Mouse (Mus musculus) liver, postnatal 0 days (tissue): ENCODE measurements at regions not wholly inside any gene's neighbourhood (a gene's known extent, or its start where the extent isn't known, plus 50 kb on each side); places are given as distances from the start of the nearest gene placed in this dataset.
A peak's percentile ranks its signal among the peaks of the same experiment; 100 is the strongest.

Experiments
- ATAC-seq: fragments of 200-750 bp; cut with Nextera tagmentation; 2 replicates; pipeline ENCODE4 v1.8.0; 2017; ENCODE audit warnings: mild to moderate bottlenecking, moderate library complexity
- DNase-seq: peaks from one replicate; pipeline ENCODE4 v3.0.0-alpha.2; 2016
- H3K27ac ChIP-seq: fragments of 300-500 bp; sonication (generic); 2 replicates; pipeline ENCODE4 v1.5.1; 2014; ENCODE audit warnings: antibody characterized with exemption, moderate library complexity, mild to moderate bottlenecking, low read depth
- H3K27me3 ChIP-seq: fragments of 300-500 bp; sonication (generic); 2 replicates; pipeline ENCODE4 v1.6.1; 2014; ENCODE audit warnings: low read length, control low read depth, mixed read lengths; ENCODE audit not compliant: insufficient read depth
- H3K36me3 ChIP-seq: fragments of 300-500 bp; sonication (generic); replicated peaks from 2 replicates; pipeline ENCODE4 v1.6.1; 2014; ENCODE audit warnings: mild to moderate bottlenecking, control low read depth, low read length, moderate library complexity, mixed read lengths; ENCODE audit not compliant: insufficient read depth
- H3K4me1 ChIP-seq: fragments of 300-500 bp; sonication (generic); 2 replicates; pipeline ENCODE4 v1.6.1; 2014; ENCODE audit warnings: antibody characterized with exemption, mild to moderate bottlenecking, control low read depth; ENCODE audit not compliant: insufficient read depth
- H3K4me2 ChIP-seq: fragments of 300-500 bp; sonication (generic); 2 replicates; pipeline ENCODE4 v1.6.1; 2014; ENCODE audit warnings: low read depth, mild to moderate bottlenecking, low read length, moderate library complexity, mixed read lengths
- H3K4me3 ChIP-seq: fragments of 300-500 bp; sonication (generic); 2 replicates; pipeline ENCODE4 v1.5.1; 2014; ENCODE audit warnings: low read depth, low read length
- H3K9ac ChIP-seq: fragments of 300-500 bp; sonication (generic); replicated peaks from 2 replicates; pipeline ENCODE4 v1.6.1; 2014; ENCODE audit warnings: mild to moderate bottlenecking, moderate library complexity
- H3K9me3 ChIP-seq: fragments of 300-500 bp; sonication (generic); 2 replicates; pipeline ENCODE4 v1.6.1; 2016; ENCODE audit warnings: mild to moderate bottlenecking, control low read depth, low read length, mixed read lengths
- CTCF ChIP-seq: sonication (generic); IDR thresholded peaks from 2 replicates; pipeline ENCODE4 v1.5.1; 2016; ENCODE audit warnings: antibody characterized with exemption, low read depth
- EP300 ChIP-seq: IDR thresholded peaks from 2 replicates; pipeline ENCODE4 v1.6.1; 2016; ENCODE audit warnings: antibody characterized with exemption, low read depth, mild to moderate bottlenecking
- WGBS: fragments of 180-500 bp; shearing (Covaris S2); extraction: QIAGEN DNeasy Blood & Tissue Kit; methylation state at CpG from one replicate; pipeline ENCODE4 v1.1.7; 2014; ENCODE audit not compliant: insufficient replicate concordance; 5-methylcytosine and 5-hydroxymethylcytosine counted together

GRCm38 (mm10) chr6:67113686-67114278 lies 76.5 kb upstream of the Gadd45a start:
- 13% methylated on average over 26 of the region's 26 CpGs for WGBS
- DNase-seq, result peak; percentile 40
- Histone ChIP-seq H3K9ac (0 out of 2 replicates have a peak overlapping the region, but pooled peaks have one; percentile 28), H3K27ac (no peak overlapping the region), H3K27me3 (no peaks in the 10 kb centered on the region), H3K4me1 (peaks cover 12% of the 10 kb centered on the region; the same call in 1 of the 2 replicates), H3K36me3 (no peaks in the 10 kb centered on the region), H3K4me2 (peak overlapping the region; percentile 59), H3K9me3 (no peaks in the 10 kb centered on the region), H3K4me3 (peak overlapping the region; percentile 0; the same call in 1 of the 2 replicates)
- ATAC-seq, result peak; percentile 78
- TF ChIP-seq EP300 (no peak), CTCF (no peak)

DNA sequence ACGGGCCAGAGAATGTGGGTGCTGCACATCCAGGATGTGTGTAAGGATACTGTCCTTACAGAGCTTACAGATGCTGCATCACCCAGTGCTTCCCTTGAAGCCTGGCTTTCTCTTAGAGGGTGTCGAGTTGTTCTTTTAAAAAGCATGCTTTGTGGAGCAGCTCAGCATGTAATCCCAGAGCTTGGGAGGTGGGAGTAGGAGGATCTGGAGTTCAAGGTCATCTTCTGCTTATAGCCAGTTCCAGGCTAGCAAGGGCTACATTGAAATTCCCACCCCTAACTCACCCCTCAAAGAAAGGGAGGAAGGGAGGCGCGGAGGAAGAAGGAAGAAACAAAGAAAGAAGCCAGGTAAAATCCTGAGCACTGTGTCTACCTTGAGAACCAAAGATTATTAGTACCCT lies 76.0 kb upstream of the Gadd45a start:
- Histone ChIP-seq H3K27me3 (no peaks in the 10 kb centered on the region), H3K36me3 (no peaks in the 10 kb centered on the region), H3K9me3 (no peaks in the 10 kb centered on the region), H3K9ac (no peak overlapping the region), H3K27ac (no peak overlapping the region), H3K4me2 (peak overlapping the region; percentile 59), H3K4me1 (peaks cover 12% of the 10 kb centered on the region; the same call in 1 of the 2 replicates), H3K4me3 (0 out of 2 replicates have a peak overlapping the region, but pooled peaks have one; percentile 0)
- ATAC-seq, result no peak
- no peak for TF ChIP-seq EP300
- TF ChIP-seq CTCF, result no peak
- WGBS, result 78% methylated on average over 4 of the region's 4 CpGs
- DNase-seq, result no peak

DNA sequence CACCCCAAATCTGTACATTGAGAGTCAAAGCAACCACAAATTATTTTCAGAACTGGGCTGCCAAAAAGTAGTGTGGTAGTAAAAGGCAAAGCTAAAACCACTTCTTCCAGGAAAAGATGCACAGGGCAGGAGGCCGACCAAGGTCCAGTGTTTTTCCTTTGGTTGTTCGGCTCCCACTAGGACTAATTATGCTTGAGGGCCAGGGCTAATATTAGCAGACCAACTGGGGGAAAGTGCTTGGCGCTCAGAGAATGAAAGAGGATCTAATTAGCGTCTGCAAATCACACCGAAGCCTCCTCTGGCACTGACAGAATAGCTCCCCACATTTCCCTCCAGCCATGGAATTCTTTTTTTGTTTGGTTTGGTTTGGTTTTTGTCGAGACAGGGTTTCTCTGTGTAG lies 75.1 kb upstream of the Gadd45a start:
- no peak for ATAC-seq
- DNase-seq, result no peak
- Histone ChIP-seq H3K4me1 (peaks cover 15% of the 10 kb centered on the region; the same call in 1 of the 2 replicates), H3K27me3 (no peaks in the 10 kb centered on the region), H3K9ac (no peak overlapping the region), H3K9me3 (no peaks in the 10 kb centered on the region), H3K4me2 (no peak overlapping the region), H3K36me3 (no peaks in the 10 kb centered on the region), H3K27ac (no peak overlapping the region), H3K4me3 (no peak overlapping the region)
- WGBS, result 81% methylated on average over 6 of the region's 6 CpGs
- TF ChIP-seq CTCF (no peak), EP300 (no peak)

GRCm38 (mm10) chr6:67111581-67111980 lies 74.3 kb upstream of the Gadd45a start:
- H3K27me3 ChIP-seq, result no peaks in the 10 kb centered on the region
- no peaks in the 10 kb centered on the region for H3K9me3 ChIP-seq
- no peak for TF ChIP-seq EP300
- TF ChIP-seq CTCF, result no peak
- WGBS, result 60% methylated on average over 2 of the region's 2 CpGs
- H3K9ac ChIP-seq, result no peak overlapping the region
- no peaks in the 10 kb centered on the region for H3K36me3 ChIP-seq
- DNase-seq, result no peak
- H3K27ac ChIP-seq, result no peak overlapping the region
- H3K4me2 ChIP-seq, result no peak overlapping the region
- peaks cover 15% of the 10 kb centered on the region; the same call in 1 of the 2 replicates for H3K4me1 ChIP-seq
- H3K4me3 ChIP-seq, result no peak overlapping the region
- ATAC-seq, result no peak

DNA sequence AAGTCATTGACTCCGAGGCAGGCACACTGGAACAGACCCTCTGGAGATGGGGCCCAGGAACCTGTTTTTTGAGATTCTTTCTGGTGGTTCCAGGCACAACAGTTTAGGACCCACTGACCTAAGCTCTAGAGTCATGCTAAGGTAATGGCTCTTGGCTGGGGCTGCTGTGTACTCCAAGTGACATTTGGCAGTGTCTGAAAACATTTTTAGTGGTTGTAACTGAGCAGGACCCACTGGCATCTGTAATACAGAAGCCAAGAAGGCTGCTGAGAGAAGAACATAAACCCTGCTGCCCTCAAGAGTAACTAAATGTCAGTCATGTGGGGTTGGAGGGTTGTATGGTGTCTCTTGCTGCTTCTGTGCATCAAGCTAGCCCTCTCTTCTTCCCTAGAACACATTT lies 73.1 kb upstream of the Gadd45a start:
- Histone ChIP-seq H3K4me3 (no peak overlapping the region), H3K27ac (no peak overlapping the region), H3K9ac (no peak overlapping the region), H3K4me2 (no peak overlapping the region), H3K4me1 (peaks cover 10% of the 10 kb centered on the region; the same call in 1 of the 2 replicates), H3K36me3 (no peaks in the 10 kb centered on the region), H3K9me3 (no peaks in the 10 kb centered on the region), H3K27me3 (no peaks in the 10 kb centered on the region)
- ATAC-seq (no peak), DNase-seq (no peak)
- WGBS, result 57% methylated on average over 1 of the region's 1 CpGs
- TF ChIP-seq EP300 (no peak), CTCF (no peak)

DNA sequence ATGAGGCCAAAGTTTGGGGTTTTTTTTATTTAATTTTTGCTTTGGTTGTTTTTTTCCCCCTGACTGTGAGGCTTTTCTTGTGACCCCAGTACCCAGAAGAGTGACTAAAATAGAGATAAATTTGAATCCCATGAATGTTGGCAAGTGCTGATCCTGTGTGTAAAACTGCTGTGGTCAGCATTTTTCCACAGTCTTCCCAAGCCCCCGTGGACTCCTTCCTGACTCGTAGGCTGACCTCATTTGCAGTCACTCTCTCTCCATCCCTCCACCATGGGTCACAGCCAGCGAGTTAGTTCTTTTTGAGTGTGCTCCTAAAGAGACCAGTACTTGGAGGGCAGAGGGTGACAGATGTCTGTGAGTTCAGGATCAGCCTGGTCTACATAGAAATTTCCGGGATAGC lies 72.5 kb upstream of the Gadd45a start:
- no peaks in the 10 kb centered on the region for H3K36me3 ChIP-seq
- 74% methylated on average over 4 of the region's 4 CpGs for WGBS
- ATAC-seq, result no peak

More for the DNA sequence above, 72.5 kb upstream of the Gadd45a start:
- no peak overlapping the region for H3K4me3 ChIP-seq
- no peaks in the 10 kb centered on the region for H3K27me3 ChIP-seq
- peaks cover 8% of the 10 kb centered on the region; the same call in 1 of the 2 replicates for H3K4me1 ChIP-seq
- no peak overlapping the region for H3K4me2 ChIP-seq
- no peaks in the 10 kb centered on the region for H3K9me3 ChIP-seq
- no peak for DNase-seq
- H3K9ac ChIP-seq, result no peak overlapping the region
- no peak overlapping the region for H3K27ac ChIP-seq
- TF ChIP-seq CTCF, result no peak
- TF ChIP-seq EP300, result no peak
